Mouse (Mus musculus) Patski (cell line): ENCODE measurements around the gene Zbtb11. TPM values are rescaled to one million over a fixed set of nuclear protein-coding genes. Genes with fewer than 3 reads are reported as not detected.
A peak's percentile ranks its signal among the peaks of the same experiment; 100 is the strongest.
"Not testable (repeated sequence)": the region's sequence is repeated elsewhere in the genome, so short reads cannot be mapped to it uniquely, and the experiment has no call there.

Source experiments
- ATAC-seq: fragments of 100-300 bp; one replicate; pipeline ENCODE4 v1.8.0; 2021
- CTCF ChIA-PET: fragments of 350-600 bp; sonication (Branson Sonifier 250); formaldehyde crosslinking; loops from one replicate; lab custom pipeline; 2022; ENCODE audit warnings: inconsistent platforms; lab: Charles Lee
- POLR2A ChIA-PET: fragments of 350-600 bp; sonication (Branson Sonifier 250); formaldehyde crosslinking; loops from one replicate; lab custom pipeline; 2022; ENCODE audit warnings: antibody characterized with exemption, inconsistent platforms; lab: Charles Lee
- DNase-seq: peaks from one replicate; pipeline ENCODE4 v3.0.0-alpha.2; 2011; ENCODE audit warnings: low read depth, low spot score
- H3K27me3 ChIP-seq: fragments of 371-371 bp; one replicate; pipeline ENCODE4 v1.5.1; 2021
- CTCF ChIP-seq: fragments of 100-300 bp; IDR thresholded peaks from one replicate; pipeline ENCODE4 v1.5.1; 2021
- in situ Hi-C: fragments of 300-500 bp; cut with MboI; formaldehyde crosslinking; loops from 3 replicates; pipeline ENCODE4 v1.11.1; 2018; ENCODE audit warnings: low pct_unique_long_range_greater_than_20kb, mixed read lengths
- polyA plus RNA-seq: library from polyadenylated mRNA; unstranded; gene quantifications from one replicate; pipeline ENCODE4 v1.2.3, GENCODE M21; 2021

Gene Zbtb11
- polyA plus RNA-seq, 1 experiment from 2014 or later = 13.6 TPM

GRCm38 (mm10) chr16:55948963-55949362 is 24.7 kb upstream of the Zbtb11 start:
- POLR2A ChIA-PET = interaction anchor here (0.6 kb wide), 1 partner anchor 83 kb away, joined by 3 read pairs; no protein-coding TSS in a partner anchor
- no peak for ATAC-seq
- in situ Hi-C loops = loop anchor here (10.0 to 25.0 kb wide), 3 partner anchors 116 to 963 kb away; partner anchors contain the start of gene Tfg
- no peak for DNase-seq
- no peaks in the 10 kb centered on the region for H3K27me3 ChIP-seq
- TF ChIP-seq CTCF = no peak
- CTCF ChIA-PET = no interaction called here

GRCm38 (mm10) chr16:55950462-55950861 is 23.2 kb upstream of the Zbtb11 start:
- CTCF ChIA-PET = interaction anchor here (0.8 to 2.3 kb wide), 11 partner anchors 13 to 180 kb away, joined by 3 to 25 read pairs (median 6); partner anchors contain the start of gene Cep97
- ATAC-seq = no peak

GRCm38 (mm10) chr16:55950946-55951678 is 22.6 kb upstream of the Zbtb11 start:
- H3K27me3 ChIP-seq = no peaks in the 10 kb centered on the region
- ChIA-PET POLR2A (interaction anchor here (1.2 kb wide), 1 partner anchor 13 kb away, joined by 3 read pairs; no protein-coding TSS in a partner anchor), CTCF (interaction anchor here (0.7 to 2.3 kb wide), 13 partner anchors 13 to 179 kb away, joined by 3 to 25 read pairs (median 6); partner anchors contain the start of gene Cep97)
- no peak for DNase-seq
- peak; percentile 57 for ATAC-seq
- in situ Hi-C loops = no loop called here
- TF ChIP-seq CTCF = peak; percentile 79

More at GRCm38 (mm10) chr16:55950462-55950861, 23.2 kb upstream of the Zbtb11 start:
- in situ Hi-C loops = no loop called here
- no peak for TF ChIP-seq CTCF
- POLR2A ChIA-PET = no interaction called here
- no peaks in the 10 kb centered on the region for H3K27me3 ChIP-seq
- no peak for DNase-seq

- DNase-seq (no peak), ATAC-seq (no peak)
- TF ChIP-seq CTCF = no peak
- H3K27me3 ChIP-seq = no peaks in the 10 kb centered on the region
- POLR2A ChIA-PET = interaction anchor here (1.2 kb wide), 1 partner anchor 13 kb away, joined by 3 read pairs; no protein-coding TSS in a partner anchor
- in situ Hi-C loops = no loop called here
- CTCF ChIA-PET = interaction anchor here (0.7 to 2.3 kb wide), 12 partner anchors 12 to 178 kb away, joined by 3 to 25 read pairs (median 6); partner anchors contain the start of gene Cep97
Measured at GRCm38 (mm10) chr16:55951679-55952327, 21.9 kb upstream of the Zbtb11 start.

GRCm38 (mm10) chr16:55952771-55953170 is 20.9 kb upstream of the Zbtb11 start:
- TF ChIP-seq CTCF = no peak
- in situ Hi-C loops = no loop called here
- ChIA-PET CTCF (interaction anchor here (1.9 kb wide), 1 partner anchor 12 kb away, joined by 6 read pairs; no protein-coding TSS in a partner anchor), POLR2A (no interaction called here)
- no peaks in the 10 kb centered on the region for H3K27me3 ChIP-seq
- ATAC-seq (no peak), DNase-seq (no peak)

GRCm38 (mm10) chr16:55954196-55954595 is 19.5 kb upstream of the Zbtb11 start:
- in situ Hi-C loops, POLR2A ChIA-PET, H3K27me3 ChIP-seq, ATAC-seq, DNase-seq: not testable (repeated sequence)
- CTCF ChIA-PET = interaction anchor here (1.9 kb wide), 1 partner anchor 10 kb away, joined by 6 read pairs; no protein-coding TSS in a partner anchor

GRCm38 (mm10) chr16:55963068-55963467 is 10.6 kb upstream of the Zbtb11 start:
- in situ Hi-C loops = loop anchor here (10.0 kb wide), 1 partner anchor 162 kb away; no protein-coding TSS in a partner anchor
- POLR2A ChIA-PET, H3K27me3 ChIP-seq, DNase-seq, ATAC-seq: not testable (repeated sequence)
- CTCF ChIA-PET = interaction anchor here (3.0 kb wide), 1 partner anchor 12 kb away, joined by 25 read pairs; no protein-coding TSS in a partner anchor

- no peak for DNase-seq
Measured at GRCm38 (mm10) chr16:55964126-55964949, 9.3 kb upstream of the Zbtb11 start.

GRCm38 (mm10) chr16:55966212-55966871 is 7.3 kb upstream of the Zbtb11 start, which contains the start of gene Rpl24:
Gene Rpl24, plus strand, starts transcription at chr16:55966275.
- DNase-seq (peak; percentile 68), ATAC-seq (peak; percentile 82)
- no peaks in the 10 kb centered on the region for H3K27me3 ChIP-seq
- ChIA-PET CTCF (interaction anchor here (1.5 kb wide), 1 partner anchor 16 kb away, joined by 6 read pairs; no protein-coding TSS in a partner anchor), POLR2A (interaction anchor here (0.5 kb wide), 1 partner anchor 98 kb away, joined by 3 read pairs; no protein-coding TSS in a partner anchor)
- no peak for TF ChIP-seq CTCF
- in situ Hi-C loops = loop anchor here (10.0 kb wide), 1 partner anchor 158 kb away; no protein-coding TSS in a partner anchor

More at GRCm38 (mm10) chr16:55964126-55964949, 9.3 kb upstream of the Zbtb11 start:
- in situ Hi-C loops = loop anchor here (10.0 kb wide), 1 partner anchor 160 kb away; no protein-coding TSS in a partner anchor
- CTCF ChIA-PET = interaction anchor here (0.7 to 3.0 kb wide), 18 partner anchors 9 to 167 kb away, joined by 3 to 25 read pairs (median 4); no protein-coding TSS in a partner anchor
- POLR2A ChIA-PET = interaction anchor here (1.0 kb wide), 1 partner anchor 13 kb away, joined by 3 read pairs; no protein-coding TSS in a partner anchor
- no peak for ATAC-seq
- no peaks in the 10 kb centered on the region for H3K27me3 ChIP-seq
- TF ChIP-seq CTCF = no peak
